Mouse (Mus musculus) stomach, embryonic 16.5 days (tissue): ENCODE measurements around the gene Sipa1. TPM values are rescaled to one million over a fixed set of nuclear protein-coding genes. Genes with fewer than 3 reads are reported as not detected.

Experiments
- ATAC-seq: fragments of 200-750 bp; cut with Nextera tagmentation; 2 replicates; pipeline ENCODE4 v1.8.0; 2017; ENCODE audit warnings: moderate number of reproducible peaks, moderate TSS enrichment; ENCODE audit not compliant: insufficient read depth, low FRiP score
- H3K27ac ChIP-seq: fragments of 300-500 bp; sonication (generic); 2 replicates; pipeline ENCODE4 v1.5.1; 2014; ENCODE audit warnings: low read length
- H3K27me3 ChIP-seq: fragments of 300-500 bp; sonication (generic); 2 replicates; pipeline ENCODE4 v1.6.1; 2014; ENCODE audit warnings: low read length, control low read depth, mixed read lengths; ENCODE audit not compliant: control insufficient read depth, insufficient read depth
- H3K36me3 ChIP-seq: fragments of 300-500 bp; sonication (generic); 2 replicates; pipeline ENCODE4 v1.6.1; 2014; ENCODE audit warnings: low read length; ENCODE audit not compliant: control insufficient read depth, insufficient read depth
- H3K4me1 ChIP-seq: fragments of 300-500 bp; sonication (generic); 2 replicates; pipeline ENCODE4 v1.6.1; 2014; ENCODE audit warnings: low read length, control low read depth, mixed read lengths; ENCODE audit not compliant: control insufficient read depth, insufficient read depth
- H3K4me2 ChIP-seq: fragments of 300-500 bp; sonication (generic); 2 replicates; pipeline ENCODE4 v1.6.1; 2014; ENCODE audit warnings: low read depth, low read length, mixed read lengths
- H3K4me3 ChIP-seq: fragments of 300-500 bp; sonication (generic); replicated peaks from 2 replicates; pipeline ENCODE4 v1.5.1; 2014; ENCODE audit warnings: mild to moderate bottlenecking, low read length
- H3K9ac ChIP-seq: fragments of 300-500 bp; sonication (generic); 2 replicates; pipeline ENCODE4 v1.6.1; 2014; ENCODE audit warnings: low read length
- H3K9me3 ChIP-seq: fragments of 300-500 bp; sonication (generic); replicated peaks from 2 replicates; pipeline ENCODE4 v1.6.1; 2016; ENCODE audit warnings: low read length, control low read depth; ENCODE audit not compliant: control insufficient read depth
- WGBS: fragments of 180-500 bp; shearing (Covaris S2); extraction: QIAGEN DNeasy Blood & Tissue Kit; methylation state at CpG from one replicate; pipeline ENCODE4 v1.1.7; 2014; 5-methylcytosine and 5-hydroxymethylcytosine counted together
- polyA plus RNA-seq: library from polyadenylated mRNA; unstranded; fragments of >200 nt; fragmentation: Nextera tagmentation; extraction: Ambion mirVana; gene quantifications from 2 replicates; pipeline ENCODE4 v1.2.1, GENCODE M21; 2015

Gene Sipa1
- polyA plus RNA-seq, 1 experiment from 2014 or later = 18.1 TPM

- Histone ChIP-seq H3K4me3 (no peak overlapping the region), H3K4me2 (no peak overlapping the region), H3K27me3 (0 out of 2 replicates have a peak, but pooled peaks cover 6% of the 10 kb centered on the region), H3K4me1 (peaks cover 19% of the 10 kb centered on the region), H3K36me3 (peaks cover 14% of the 10 kb centered on the region; the same call in 1 of the 2 replicates), H3K9me3 (no peaks in the 10 kb centered on the region), H3K27ac (no peak overlapping the region), H3K9ac (no peak overlapping the region)
- WGBS = 89% methylated on average over 6 of the region's 6 CpGs
- no peak for ATAC-seq
Measured at GRCm38 (mm10) chr19:5652570-5652969, 10.9 kb downstream of the Sipa1 start.

GRCm38 (mm10) chr19:5651502-5652274 is 11.8 kb downstream of the Sipa1 start:
- no peak overlapping the region for H3K9ac ChIP-seq
- H3K27me3 ChIP-seq = 0 out of 2 replicates have a peak, but pooled peaks cover 6% of the 10 kb centered on the region
- ATAC-seq = no peak
- no peak overlapping the region for H3K27ac ChIP-seq
- peaks cover 19% of the 10 kb centered on the region for H3K4me1 ChIP-seq
- no peak overlapping the region for H3K4me2 ChIP-seq
- 65% methylated on average over 13 of the region's 13 CpGs for WGBS
- no peaks in the 10 kb centered on the region for H3K9me3 ChIP-seq
- H3K4me3 ChIP-seq = no peak overlapping the region
- H3K36me3 ChIP-seq = peaks cover 22% of the 10 kb centered on the region

GRCm38 (mm10) chr19:5649298-5649741 is 14.2 kb downstream of the Sipa1 start:
- H3K4me2 ChIP-seq = peak overlapping the region; percentile 60
- H3K4me1 ChIP-seq = peaks cover 12% of the 10 kb centered on the region
- peak overlapping the region; percentile 84 for H3K27ac ChIP-seq
- ATAC-seq = no peak
- no peaks in the 10 kb centered on the region for H3K27me3 ChIP-seq
- no peaks in the 10 kb centered on the region for H3K9me3 ChIP-seq
- H3K9ac ChIP-seq = peak overlapping the region; percentile 61
- WGBS = 58% methylated on average over 6 of the region's 6 CpGs
- peak overlapping the region; percentile 39 for H3K4me3 ChIP-seq
- peaks cover 32% of the 10 kb centered on the region for H3K36me3 ChIP-seq

GRCm38 (mm10) chr19:5648401-5649297 is 14.9 kb downstream of the Sipa1 start:
- H3K36me3 ChIP-seq = peaks cover 34% of the 10 kb centered on the region
- peak overlapping the region; percentile 84 for H3K27ac ChIP-seq
- H3K9ac ChIP-seq = peak overlapping the region; percentile 61
- ATAC-seq = peak; percentile 93
- peak overlapping the region; percentile 60 for H3K4me2 ChIP-seq
- peaks cover 10% of the 10 kb centered on the region for H3K4me1 ChIP-seq
- 7% methylated on average over 26 of the region's 26 CpGs for WGBS
- H3K4me3 ChIP-seq = peak overlapping the region; percentile 39
- H3K9me3 ChIP-seq = no peaks in the 10 kb centered on the region
- H3K27me3 ChIP-seq = no peaks in the 10 kb centered on the region

- H3K4me1 ChIP-seq = peaks cover 10% of the 10 kb centered on the region
- peak overlapping the region; percentile 61; the same call in 1 of the 2 replicates for H3K9ac ChIP-seq
- no peak overlapping the region for H3K4me3 ChIP-seq
- 96% methylated on average over 6 of the region's 6 CpGs for WGBS
- H3K27ac ChIP-seq = peak overlapping the region; percentile 84
- no peaks in the 10 kb centered on the region for H3K9me3 ChIP-seq
- H3K27me3 ChIP-seq = no peaks in the 10 kb centered on the region
- H3K36me3 ChIP-seq = peaks cover 37% of the 10 kb centered on the region
- no peak overlapping the region for H3K4me2 ChIP-seq
- ATAC-seq = no peak
Measured at GRCm38 (mm10) chr19:5647791-5648190, 15.7 kb downstream of the Sipa1 start.

GRCm38 (mm10) chr19:5646731-5647330 is 16.7 kb downstream of the Sipa1 start:
- no peaks in the 10 kb centered on the region for H3K9me3 ChIP-seq
- WGBS = 85% methylated on average over 8 of the region's 8 CpGs

GRCm38 (mm10) chr19:5645280-5645679 is 18.2 kb downstream of the Sipa1 start:
- Histone ChIP-seq H3K27ac (no peak overlapping the region), H3K27me3 (no peaks in the 10 kb centered on the region), H3K4me2 (no peak overlapping the region), H3K9ac (no peak overlapping the region), H3K4me3 (no peak overlapping the region), H3K9me3 (no peaks in the 10 kb centered on the region), H3K36me3 (peaks cover 47% of the 10 kb centered on the region), H3K4me1 (peaks cover 13% of the 10 kb centered on the region)
- ATAC-seq = no peak
- 94% methylated on average over 9 of the region's 9 CpGs for WGBS

More at GRCm38 (mm10) chr19:5646731-5647330, 16.7 kb downstream of the Sipa1 start:
- no peak overlapping the region for H3K27ac ChIP-seq
- H3K27me3 ChIP-seq = no peaks in the 10 kb centered on the region
- H3K4me2 ChIP-seq = no peak overlapping the region
- no peak overlapping the region for H3K9ac ChIP-seq
- peaks cover 10% of the 10 kb centered on the region for H3K4me1 ChIP-seq
- peaks cover 42% of the 10 kb centered on the region for H3K36me3 ChIP-seq
- ATAC-seq = no peak
- H3K4me3 ChIP-seq = no peak overlapping the region

- Histone ChIP-seq H3K4me2 (no peak overlapping the region), H3K36me3 (peaks cover 37% of the 10 kb centered on the region), H3K27me3 (no peaks in the 10 kb centered on the region), H3K27ac (no peak overlapping the region), H3K9me3 (no peaks in the 10 kb centered on the region), H3K9ac (no peak overlapping the region), H3K4me3 (no peak overlapping the region), H3K4me1 (peaks cover 19% of the 10 kb centered on the region)
- 93% methylated on average over 8 of the region's 8 CpGs for WGBS
- ATAC-seq = no peak
Measured at GRCm38 (mm10) chr19:5641641-5642040, 21.9 kb downstream of the Sipa1 start.
